Mouse (Mus musculus) CD8-positive naive resting alpha-beta T cell, adult 2 months (primary cell): ENCODE results near the gene Dlgap5.

Source experiments
- DNase-seq, 2 experiments: peaks; one replicate each; pipeline ENCODE4 v3.0.0; 2022; ENCODE audit warnings: low read depth in 2 of 2, low spot score in 2 of 2

Gene Dlgap5

DNA sequence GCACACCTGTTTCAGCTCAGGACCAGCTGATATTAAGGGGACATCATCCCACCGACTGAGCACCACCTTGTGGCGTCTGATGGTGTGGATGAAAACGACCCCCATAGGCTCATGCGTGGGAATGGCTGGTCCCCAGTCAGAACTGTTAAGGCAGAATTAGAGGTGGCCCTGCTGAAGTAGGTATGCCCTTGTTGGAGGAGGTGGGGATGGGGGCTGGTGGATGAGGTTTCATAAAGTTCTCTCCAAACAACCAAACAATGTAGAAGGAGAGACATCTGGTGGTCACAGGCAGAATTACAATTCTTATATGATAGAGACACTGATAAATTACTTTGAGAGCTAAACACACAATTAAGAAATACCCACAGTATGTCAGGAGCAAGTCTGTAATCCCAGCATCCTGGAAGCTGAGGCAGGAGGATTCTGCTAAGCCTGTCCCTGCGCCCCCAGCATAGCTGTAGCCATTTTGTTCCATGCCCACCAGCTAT lies 22.0 kb downstream of the Dlgap5 start:
- peak; percentile 37 to 67 for DNase-seq

DNA sequence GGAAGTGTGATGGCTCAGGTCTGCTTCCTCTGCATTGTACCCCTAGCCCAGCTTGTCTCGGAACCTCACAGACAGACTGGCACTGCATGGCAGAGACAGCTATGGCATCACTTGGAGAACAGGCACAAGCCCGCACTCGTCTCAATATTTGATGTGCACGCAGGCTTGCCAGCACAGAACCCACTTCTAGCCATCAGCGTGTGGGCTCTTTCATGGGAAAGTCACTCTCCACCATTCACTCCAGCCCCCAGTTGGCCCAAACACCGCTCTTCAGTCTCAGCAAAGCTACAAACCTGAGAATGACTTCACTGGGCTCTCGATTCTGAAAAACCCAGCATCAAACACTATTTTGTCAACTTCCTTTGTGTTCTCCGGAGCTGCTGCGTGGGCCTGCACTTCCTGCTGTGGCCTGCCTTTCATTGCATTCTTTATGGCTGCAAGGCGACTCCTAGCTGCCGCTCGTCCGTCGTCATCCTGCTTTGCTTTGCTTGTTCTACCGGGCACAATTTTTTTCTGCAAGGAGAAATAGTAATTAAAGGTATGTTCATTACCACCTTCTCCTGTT lies 22.7 kb downstream of the Dlgap5 start:
- peak; percentile 68 to 73 for DNase-seq

DNA sequence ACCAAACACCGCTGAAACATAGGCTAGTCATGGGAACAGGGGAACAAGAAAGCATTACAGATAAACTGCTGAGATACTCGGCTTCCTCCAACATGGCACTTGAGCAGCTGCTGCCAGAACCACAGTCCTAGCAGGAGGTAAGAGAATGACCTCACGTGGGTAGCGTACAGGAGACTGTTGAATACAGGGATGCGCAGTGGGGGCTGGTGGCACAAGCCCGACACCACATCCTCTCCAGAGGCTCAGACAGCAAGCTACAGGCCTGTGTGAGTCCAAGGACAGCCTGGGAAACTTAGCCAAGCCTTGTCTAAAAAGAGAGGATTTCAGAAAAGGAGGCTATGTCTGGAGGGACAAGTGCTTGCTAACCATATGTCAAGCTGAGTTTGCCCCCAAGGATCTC lies 23.2 kb downstream of the Dlgap5 start:
- peak; percentile 35 to 44 for DNase-seq

DNA sequence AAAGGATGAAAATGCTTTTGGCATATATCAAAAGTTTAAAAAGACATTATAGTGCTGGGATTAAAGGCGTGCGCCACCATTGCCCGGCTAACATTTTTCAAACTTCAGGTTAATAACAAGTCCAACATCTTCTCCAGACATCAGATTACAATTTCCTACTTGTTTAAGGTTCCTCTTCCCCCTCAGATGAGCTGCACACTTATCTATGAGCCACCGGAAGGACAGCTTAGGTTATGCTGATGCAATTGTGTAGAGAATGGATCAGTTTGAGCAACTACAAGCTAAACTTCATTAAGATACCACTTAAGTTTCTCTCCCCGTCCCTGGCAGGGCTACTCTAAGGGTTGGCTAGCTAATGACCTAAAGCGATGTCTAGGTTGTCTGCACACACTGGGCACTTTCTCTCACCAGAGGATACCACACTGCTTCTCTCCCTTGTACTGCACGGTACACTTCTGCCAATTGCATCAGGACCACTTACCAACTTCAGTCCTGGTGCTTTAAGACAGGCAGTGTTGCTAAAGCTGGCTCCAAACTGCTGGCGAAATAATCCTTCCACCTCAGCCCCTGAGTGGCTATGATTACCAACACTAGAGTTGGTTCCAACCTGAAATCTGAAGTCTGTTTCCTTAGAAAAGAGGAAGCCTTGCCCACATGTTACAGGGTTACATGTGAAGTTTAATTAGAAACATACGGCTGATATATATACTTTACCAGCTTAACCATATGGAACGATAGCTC lies 24.7 kb downstream of the Dlgap5 start:
- no peak for DNase-seq

DNA sequence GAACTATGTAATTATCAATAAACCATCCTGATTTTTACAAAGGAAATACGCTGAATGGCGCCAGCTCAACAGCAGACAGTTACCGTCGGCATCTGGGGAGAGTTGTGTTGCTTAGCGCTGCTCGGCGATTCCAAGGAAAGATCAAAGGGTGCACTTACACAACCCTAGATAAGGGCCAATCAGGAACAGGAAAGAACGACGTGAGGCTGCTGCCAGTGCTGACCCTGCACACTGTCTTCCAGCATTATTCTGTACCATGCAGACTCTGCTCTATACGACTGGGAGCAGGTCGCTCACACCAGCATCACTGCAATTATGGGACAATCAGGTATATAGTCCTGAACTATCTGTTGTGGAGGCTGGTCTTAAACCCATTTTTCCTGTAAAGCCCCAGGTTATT lies 32.1 kb downstream of the Dlgap5 start:
- DNase-seq: no peak

DNA sequence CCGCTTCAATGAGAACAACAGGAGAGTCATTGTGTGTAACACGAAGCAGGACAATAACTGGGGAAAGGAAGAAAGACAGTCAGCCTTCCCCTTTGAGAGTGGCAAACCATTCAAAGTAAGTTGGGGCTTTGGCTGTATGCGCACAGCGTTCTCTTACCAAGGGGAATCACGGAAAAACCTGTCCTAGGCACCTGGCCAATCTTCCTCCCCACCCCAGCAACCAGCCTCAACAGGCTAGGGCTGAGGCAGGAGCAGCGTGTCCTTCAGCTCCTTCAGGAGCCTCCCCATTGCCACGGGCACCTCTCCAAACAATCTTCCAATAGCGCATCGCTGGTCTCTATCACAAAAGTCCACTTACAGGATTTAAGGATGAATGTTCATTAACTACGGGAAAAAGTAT lies 33.6 kb downstream of the Dlgap5 start:
- no peak for DNase-seq

DNA sequence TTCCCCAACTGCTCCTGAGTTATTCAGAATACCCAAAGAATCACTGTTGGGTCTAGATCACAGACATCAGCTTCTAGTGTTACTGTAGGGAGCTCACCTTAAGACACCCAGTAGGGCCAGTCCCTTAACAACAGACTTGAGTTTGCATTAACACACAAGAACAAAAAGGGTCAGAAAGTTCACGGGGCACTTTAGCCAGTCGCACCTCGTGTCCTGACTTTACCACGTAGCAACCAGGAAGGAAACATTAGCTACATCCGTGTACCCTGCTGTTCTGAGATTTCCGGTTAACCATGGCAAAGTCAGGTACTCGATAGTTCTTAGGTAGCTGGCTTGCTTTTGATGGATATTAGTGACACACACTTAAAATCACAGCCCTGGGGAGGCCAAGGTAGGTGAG lies 34.3 kb downstream of the Dlgap5 start:
- DNase-seq: no peak

DNA sequence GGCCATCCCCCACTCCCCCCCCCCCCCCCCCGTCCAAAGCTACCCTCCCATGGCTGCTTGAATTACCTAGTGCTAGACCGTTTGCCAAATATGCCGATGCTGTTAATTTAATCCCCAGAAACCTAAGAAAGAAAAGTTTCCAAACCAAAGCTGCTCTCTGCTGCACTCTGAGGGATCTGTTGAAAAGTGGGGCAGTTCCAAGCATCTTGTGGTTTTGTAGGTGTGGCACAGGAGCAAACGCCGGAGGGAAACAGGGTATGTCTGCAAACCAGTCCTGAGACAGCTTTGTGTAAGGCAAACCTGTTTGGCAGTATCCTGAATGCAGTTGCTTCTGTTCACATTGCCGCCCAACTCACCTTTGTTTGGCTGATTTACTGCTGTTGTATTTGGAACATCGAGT lies 39.9 kb downstream of the Dlgap5 start:
- no peak for DNase-seq

DNA sequence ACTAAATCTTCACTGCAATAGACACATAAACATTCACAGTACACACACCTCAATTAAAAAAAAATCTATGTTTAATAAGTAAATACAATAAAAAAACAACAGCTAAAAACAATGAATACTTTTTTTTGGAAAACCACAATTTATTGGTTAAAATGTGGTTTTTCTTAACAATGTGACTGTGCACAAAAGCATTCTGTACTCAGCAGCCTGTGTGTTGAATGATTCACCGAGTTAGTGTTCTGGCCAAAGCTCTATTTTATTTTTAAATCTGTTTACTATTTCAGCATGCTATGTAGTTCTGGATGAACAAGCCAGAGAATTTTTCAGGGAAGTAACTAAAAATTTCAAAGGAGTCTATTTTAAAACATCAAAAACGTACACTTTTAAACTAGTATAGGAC lies 41.7 kb downstream of the Dlgap5 start:
- no peak for DNase-seq

DNA sequence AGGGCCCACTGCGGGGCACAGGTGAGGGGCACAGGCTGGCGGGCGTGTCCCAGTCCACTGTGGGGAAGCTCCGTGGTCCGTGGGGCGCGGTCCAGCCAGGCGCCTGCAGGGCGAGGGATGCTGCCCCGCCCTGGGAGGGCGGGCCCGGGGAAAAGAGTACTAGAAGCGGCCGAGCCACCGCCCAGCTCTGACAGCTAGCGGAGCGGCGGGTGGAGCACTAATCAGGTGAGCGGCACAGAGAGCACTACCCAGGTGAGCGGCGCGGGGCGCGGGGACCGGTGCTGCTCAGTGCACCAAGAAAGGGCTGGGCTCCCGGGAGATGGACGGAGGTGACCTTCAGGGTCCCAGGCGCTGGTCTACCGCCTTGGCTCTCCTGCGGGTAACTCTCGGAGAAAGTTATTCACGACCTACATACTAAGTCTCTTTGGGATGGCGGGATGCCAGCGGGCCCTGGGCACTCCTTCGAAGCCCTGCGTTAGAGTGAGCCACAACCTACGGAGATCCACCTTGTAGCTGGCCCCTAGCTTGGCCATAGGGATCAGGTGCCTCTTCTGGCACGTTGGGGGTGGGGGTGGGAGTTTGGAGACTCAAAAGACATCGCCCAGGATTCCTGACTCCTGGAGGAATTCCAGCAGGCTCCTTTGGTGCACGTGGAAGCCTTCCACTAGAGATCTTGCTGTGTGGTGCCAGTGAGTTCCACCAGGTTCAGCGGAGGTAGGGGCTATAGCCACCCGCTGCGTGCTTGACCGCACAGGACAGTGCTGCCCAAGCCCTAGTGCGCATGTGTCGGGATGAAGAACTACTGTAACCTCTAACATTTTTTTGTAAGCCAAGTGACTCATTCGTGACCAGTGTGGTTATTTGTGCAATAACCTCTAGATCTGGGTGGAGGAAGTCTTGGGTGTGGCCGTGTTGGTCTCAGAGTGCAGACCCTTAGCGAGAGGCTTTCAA lies 44.2 kb downstream of the Dlgap5 start:
- no peak for DNase-seq

DNA sequence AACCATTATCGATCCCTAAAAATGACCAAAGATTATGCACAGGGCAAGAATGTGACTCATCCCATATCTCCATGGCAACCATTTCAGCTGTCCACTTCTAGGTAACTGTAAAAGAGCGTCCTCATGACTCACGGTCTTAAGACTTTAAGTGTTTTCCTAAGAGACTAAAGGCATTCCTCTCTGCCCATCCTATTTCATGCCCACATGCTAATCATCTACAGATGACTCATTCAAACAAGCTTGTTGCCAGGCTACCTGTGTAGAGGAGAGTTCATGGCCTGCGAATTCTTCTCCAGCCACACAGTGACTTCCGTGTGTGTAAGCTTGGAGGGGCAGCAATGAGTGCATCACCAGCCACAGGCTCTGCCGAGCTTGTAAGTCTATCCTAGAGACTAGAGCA lies 46.5 kb downstream of the Dlgap5 start:
- no peak for DNase-seq

DNA sequence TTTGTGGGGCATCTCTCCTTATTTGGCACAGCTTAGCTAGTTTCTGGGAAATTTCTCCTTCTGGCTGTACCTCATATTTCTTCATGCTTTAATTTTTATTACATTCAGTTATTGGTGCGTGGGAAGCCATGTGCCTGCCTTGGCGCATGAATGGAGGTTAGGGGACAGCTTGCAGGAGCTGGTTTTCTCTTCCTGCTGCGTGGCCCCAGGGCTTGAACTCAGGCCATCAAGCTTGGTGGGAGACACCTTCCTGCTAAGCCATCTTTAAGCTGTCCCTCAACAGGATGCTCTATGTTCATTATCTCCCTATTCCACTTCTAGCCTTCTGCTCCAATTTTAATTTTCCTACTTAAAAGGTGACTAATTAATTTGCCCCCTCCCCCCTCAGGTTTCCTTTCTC lies 47.4 kb downstream of the Dlgap5 start:
- no peak for DNase-seq

DNA sequence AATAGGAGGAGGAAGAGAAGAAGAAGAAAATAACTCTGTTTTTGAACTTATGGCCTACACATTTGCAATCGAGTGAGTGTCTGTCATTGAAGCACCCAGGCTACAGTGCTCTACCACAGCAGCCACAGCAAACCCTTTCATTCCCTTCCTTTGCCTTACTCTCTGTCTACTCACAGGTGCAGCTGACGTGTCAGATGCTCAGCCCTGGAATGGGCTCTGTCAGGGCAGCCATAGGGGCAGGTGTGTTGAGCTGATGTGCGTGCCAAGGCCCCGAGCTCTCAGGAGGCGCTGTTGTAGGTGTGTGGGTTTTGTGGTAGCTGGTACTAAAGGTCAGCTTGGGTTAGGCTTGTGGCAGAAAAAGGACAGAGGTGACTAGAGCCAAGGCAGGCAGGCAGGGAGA lies 48.5 kb downstream of the Dlgap5 start:
- no peak for DNase-seq

DNA sequence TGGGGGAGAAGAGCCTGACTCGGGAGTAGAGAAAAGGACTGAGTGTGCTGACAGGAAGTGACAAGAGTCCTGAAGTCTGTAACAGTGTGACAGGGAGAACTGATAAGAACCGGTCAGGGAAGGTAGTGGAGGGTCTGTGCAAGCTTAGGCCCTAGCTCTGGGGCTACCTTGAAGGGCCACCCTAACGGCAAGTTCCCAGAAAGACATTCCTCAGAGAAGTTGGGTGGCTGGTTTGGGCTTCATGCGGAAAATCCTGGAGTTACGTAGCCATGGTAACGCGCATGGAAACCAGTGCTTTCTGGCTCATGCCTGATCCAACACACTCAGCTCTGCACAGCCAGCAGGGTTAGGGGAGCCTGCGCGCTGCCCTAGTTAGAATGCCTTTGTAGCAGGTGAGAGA lies 50.7 kb downstream of the Dlgap5 start, which contains the start of gene Lgals3:
Lgals3 (plus strand) TSS at position 291 of the 400 bp plus-strand sequence.
- DNase-seq: no peak

DNA sequence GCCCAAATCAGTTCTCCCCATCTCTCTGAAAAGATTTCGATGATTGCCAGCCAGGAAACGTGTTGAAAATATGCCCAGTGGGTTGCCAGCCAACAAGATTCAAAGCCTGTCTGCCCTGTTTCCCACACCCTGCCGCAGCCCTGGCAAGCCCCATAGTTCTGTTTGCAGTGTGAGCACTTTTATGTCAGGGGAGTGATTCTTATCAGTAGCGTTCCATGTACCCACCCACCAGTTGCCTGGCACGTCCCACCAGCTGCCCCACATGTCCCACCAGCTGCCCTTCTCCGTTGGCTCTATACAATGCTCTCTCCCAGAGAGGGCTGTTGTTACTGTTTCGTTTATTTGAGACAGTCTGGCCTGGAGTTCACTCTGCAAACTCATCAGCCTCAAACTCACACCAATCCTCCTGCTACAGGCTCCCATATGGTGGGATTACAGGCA lies 51.3 kb downstream of the Dlgap5 start:
- DNase-seq: no peak

DNA sequence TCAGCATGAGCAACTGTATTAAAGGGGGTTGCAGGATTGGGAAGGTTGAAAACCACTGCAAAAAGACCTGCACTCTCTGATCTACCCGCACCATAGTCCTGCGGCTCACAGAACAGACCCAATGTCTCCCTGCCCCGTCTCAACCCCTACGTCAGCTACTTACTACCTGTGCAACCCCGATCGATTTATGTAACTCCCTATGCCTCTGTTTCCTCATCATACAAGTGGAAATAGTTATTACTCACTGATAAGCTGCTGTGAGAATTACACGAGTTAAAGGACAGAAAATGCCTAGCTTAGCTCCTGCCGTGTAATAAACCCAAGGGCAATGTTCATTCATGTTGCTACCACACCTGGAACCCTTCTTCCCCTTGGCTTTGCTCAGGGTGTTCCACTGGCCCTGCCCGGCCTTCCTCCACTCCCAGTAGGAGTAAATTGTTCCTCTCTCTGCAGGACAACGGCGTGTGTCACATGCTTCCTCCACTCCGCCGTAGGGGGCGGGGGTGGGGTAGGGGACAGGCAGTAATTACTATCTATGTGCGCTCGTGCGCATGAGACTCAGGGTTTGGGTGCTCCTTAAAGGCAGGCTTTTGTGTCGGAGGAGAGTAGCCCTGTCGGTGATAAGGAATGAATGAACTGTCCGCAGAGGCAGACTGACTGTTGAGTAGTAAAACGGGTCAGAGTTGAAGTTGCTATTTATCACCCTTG lies 53.3 kb downstream of the Dlgap5 start:
- no peak for DNase-seq

DNA sequence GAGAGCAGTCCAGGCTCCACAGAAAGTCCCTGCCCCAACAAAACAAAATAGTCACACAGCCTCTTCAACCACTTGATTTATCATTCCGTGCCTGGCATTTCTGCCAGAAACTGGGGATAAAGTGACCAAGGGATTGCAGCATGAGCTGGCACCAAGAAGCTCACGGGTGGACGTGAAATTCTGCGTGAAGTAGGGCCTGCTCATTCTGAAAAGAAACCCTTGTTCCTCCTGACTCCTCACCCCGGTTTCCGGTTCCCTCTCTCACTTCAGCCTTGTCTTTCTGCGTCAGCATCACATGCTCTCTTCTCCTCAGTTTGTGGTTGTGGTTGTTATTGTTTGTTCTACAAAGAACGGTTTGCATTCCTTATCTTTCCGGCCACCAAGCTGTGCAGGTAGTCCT lies 56.3 kb downstream of the Dlgap5 start:
- DNase-seq: no peak

DNA sequence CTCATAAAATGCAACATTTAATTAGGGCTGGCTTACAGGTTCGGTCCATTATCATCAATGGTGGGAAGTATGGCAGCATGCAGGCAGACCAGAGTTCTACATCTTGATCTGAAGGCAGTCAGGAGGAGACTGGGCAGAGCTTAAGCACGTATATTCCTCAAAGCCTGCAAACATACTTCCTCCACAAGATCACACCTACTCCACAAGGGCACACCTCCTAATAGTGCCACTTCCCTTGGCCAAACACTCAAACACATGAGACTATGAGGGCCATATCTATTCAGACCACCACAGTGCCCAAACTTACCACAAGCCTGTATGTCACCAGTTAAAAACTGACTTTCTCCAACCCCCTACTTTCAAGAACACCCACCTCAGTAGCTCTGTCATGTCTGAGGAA lies 56.8 kb downstream of the Dlgap5 start:
- no peak for DNase-seq

DNA sequence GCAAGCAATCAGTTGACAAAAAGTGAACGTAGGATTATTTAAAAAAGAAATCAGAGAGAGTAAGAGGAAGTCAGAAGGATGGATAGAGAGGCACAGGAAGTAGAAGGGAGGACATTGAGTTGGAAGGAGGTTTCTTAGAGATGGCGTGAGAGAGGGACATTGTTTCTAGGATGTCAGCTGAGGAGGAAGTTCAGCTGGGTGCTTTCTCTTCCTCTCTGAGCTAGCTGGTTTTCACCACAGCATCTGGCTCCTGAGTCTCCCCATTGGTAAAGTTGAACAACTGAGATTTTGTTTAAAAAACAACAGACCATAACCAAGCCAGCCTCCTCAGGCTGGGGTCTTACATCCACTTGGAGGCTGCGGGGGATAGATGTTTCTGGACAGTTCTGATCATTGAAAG lies 58.6 kb downstream of the Dlgap5 start:
- no peak for DNase-seq

DNA sequence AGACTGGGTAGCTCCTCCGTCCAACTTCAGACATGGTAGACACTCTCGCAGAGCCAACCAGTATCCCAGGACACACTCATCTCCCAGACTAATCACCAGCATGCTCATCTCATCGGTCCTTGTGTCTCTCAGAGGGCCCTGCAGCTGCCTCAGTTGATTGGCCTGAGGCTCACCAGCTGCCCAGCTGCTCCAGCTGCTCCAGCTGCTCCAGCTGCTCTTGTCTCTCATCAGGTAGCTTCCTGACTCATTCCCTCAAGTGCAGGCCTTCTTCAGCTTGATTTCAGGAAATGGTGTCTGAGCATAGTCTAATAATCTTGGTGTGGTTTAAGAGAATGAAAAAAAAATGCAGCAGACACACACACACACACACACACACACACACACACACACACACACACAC lies 61.6 kb downstream of the Dlgap5 start:
- no peak for DNase-seq

DNA sequence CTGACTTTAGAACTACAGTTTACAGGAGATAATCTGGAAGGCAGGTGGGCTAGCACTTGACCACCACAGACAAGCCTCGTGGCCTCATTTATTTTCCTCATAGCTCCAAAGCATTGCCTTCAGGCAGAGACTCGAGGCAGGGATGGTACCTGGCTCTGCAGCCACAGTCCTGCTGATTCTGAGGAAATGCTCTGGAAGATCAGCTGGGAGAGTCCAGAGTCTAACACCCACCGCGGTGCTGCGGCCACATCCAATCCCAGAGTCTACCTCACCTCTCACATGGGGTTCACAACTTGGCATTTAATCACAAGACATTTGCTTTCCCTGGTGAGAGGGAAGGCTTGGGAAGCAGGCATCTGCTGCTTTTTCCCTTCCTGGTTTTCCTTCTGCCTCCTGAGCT lies 63.3 kb downstream of the Dlgap5 start:
- no peak for DNase-seq
